9 mouse cellular contexts compared by ENCODE assay signal in the genomic region with DNA sequence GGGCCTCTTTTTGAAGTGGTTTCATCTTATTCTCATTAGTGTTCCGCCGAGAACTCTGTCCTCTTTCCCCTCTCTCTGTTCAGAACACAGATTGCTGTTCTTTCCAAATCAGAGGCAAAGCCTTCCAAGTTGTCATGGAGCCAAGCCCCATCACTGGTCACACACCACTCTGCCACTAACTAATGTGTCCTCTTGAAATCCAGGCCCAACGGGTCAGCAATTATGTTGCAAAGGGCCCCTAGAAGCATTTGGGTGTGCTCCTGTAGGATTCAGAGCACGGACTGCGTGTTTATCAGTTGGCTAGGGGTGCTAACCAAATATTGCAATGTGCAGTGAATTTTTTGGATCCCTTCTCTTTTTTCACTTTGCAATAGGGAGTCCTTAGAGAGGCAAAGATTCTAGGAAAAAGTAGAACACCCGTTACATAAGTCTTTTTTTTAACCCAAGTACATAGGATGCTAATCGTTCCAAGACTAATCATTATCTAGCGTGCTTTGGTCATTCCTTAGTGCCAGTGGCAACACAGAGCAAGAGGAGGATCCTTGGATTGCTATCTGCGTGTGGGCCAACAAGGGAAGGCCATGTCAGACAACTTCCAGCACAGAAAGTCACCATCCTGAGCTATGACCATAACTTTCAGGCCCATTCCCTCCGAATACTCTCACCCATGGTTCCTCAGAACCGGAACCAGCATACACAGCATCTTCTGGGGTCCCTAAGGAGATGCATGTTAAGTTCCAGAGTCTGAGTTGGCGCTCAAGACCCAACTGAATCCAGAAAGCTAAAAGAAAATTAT.
A peak's percentile ranks its signal among the peaks of the same experiment; 100 is the strongest.
DNase-seq lines count a peak whose midpoint lies in the region; ATAC-seq lines count a peak whose summit lies in the region.
"Had no signal": no experiment of that assay in that cellular context is flagged by ENCODE, and none has a peak within 500 bp of the region (broad histone marks: within the 10 kb centered on the region; RNA-seq: fewer than 3 reads in every experiment).

No protein-coding gene starts in this region.

- H3K4me2 ChIP-seq in midbrain, embryonic 16.5 days (ENCODE audit: low read length): no peak overlapping the region
- H3K4me2 ChIP-seq: embryonic facial prominence, embryonic 12.5 days had no signal

- WGBS in midbrain, embryonic 16.5 days: 90% methylated on average over 12 of the region's 12 CpGs
- WGBS in forebrain, embryonic 10.5 days: 90% methylated on average over 12 of the region's 12 CpGs

- H3K9me3 ChIP-seq in midbrain, embryonic 16.5 days (replicated peaks; ENCODE audit: control insufficient read depth, low read length, poor library complexity, severe bottlenecking): no peaks in the 10 kb centered on the region
- H3K9me3 ChIP-seq in forebrain, embryonic 10.5 days: no peaks in the 10 kb centered on the region
- H3K9me3 ChIP-seq: embryonic facial prominence, embryonic 12.5 days had no signal

- peaks cover 11% of the 10 kb centered on the region for H3K4me1 ChIP-seq in midbrain, embryonic 16.5 days (ENCODE audit: control insufficient read depth, insufficient read depth, low read length)
- peaks cover 8% of the 10 kb centered on the region; the same call in 1 of the 2 replicates for H3K4me1 ChIP-seq in forebrain, embryonic 10.5 days

- DNase-seq in layer of hippocampus, adult 11-12 months (ENCODE audit: low spot score): peak; percentile 45
- DNase-seq in layer of hippocampus, adult 9-10 months (ENCODE audit: low spot score): no peak
- peak; percentile 80 for DNase-seq in gastrocnemius, adult 18-20 months (ENCODE audit: low spot score)
- peak; percentile 30 to 45 for DNase-seq in kidney, postnatal 4 days
- DNase-seq in ovary, postnatal 14 days (ENCODE audit: low spot score): peak; percentile 58
- no peak for DNase-seq in retina, postnatal 1 day
- no peak for DNase-seq in forebrain, embryonic 10.5 days (ENCODE audit: extremely low spot score, low spot score)

- no peaks in the 10 kb centered on the region for H3K36me3 ChIP-seq in midbrain, embryonic 16.5 days (ENCODE audit: control insufficient read depth, insufficient read depth, low read length)
- no peaks in the 10 kb centered on the region for H3K36me3 ChIP-seq in forebrain, embryonic 10.5 days (replicated peaks)
- H3K36me3 ChIP-seq: embryonic facial prominence, embryonic 12.5 days had no signal

- H3K9ac ChIP-seq in midbrain, embryonic 16.5 days (ENCODE audit: low read depth, low read length): no peak overlapping the region
- H3K9ac ChIP-seq: embryonic facial prominence, embryonic 12.5 days had no signal

- H3K4me3 ChIP-seq in midbrain, embryonic 16.5 days (ENCODE audit: low read depth, low read length): no peak overlapping the region
- no peak overlapping the region for H3K4me3 ChIP-seq in forebrain, embryonic 10.5 days
- H3K4me3 ChIP-seq: embryonic facial prominence, embryonic 12.5 days had no signal

- H3K27ac ChIP-seq in midbrain, embryonic 16.5 days (ENCODE audit: low read length): no peak overlapping the region
- H3K27ac ChIP-seq in forebrain, embryonic 10.5 days: no peak overlapping the region
- H3K27ac ChIP-seq: embryonic facial prominence, embryonic 12.5 days had no signal

- no peak for ATAC-seq in midbrain, embryonic 16.5 days

- no peaks in the 10 kb centered on the region for H3K27me3 ChIP-seq in midbrain, embryonic 16.5 days (ENCODE audit: control insufficient read depth, insufficient read depth, low read depth, low read length)
- H3K27me3 ChIP-seq in forebrain, embryonic 10.5 days (ENCODE audit: poor library complexity, severe bottlenecking): no peaks in the 10 kb centered on the region
- H3K27me3 ChIP-seq: embryonic facial prominence, embryonic 12.5 days had no signal

Comparison
In these comparisons a context has a peak if more than half of its experiments do, and no peak if none do; other contexts are left out.
1. DNase-seq: peak in layer of hippocampus, adult 11-12 months (single experiment), gastrocnemius, adult 18-20 months (single experiment), kidney, postnatal 4 days (2 of 2) and ovary, postnatal 14 days (single experiment); none in layer of hippocampus, adult 9-10 months (single experiment), retina, postnatal 1 day (single experiment) and forebrain, embryonic 10.5 days (single experiment).